Mouse (Mus musculus) embryo, embryonic 9.5 days (tissue): ENCODE results near the gene Tas2r105.

ENCODE experiments used
- DNase-seq: peaks from one replicate; pipeline ENCODE4 v3.0.0-alpha.2; 2017; ENCODE audit errors: extremely low spot score

The Tas2r105 gene

GRCm38 (mm10) chr6:131687395-131687794 is at the start of gene Tas2r105:
TSS of gene Tas2r105 (minus strand) at chr6:131687495.
- no peak for DNase-seq

- DNase-seq = no peak
Observed at GRCm38 (mm10) chr6:131712803-131713202, 25.5 kb upstream of the Tas2r105 start.

GRCm38 (mm10) chr6:131689963-131690362 is 2.7 kb upstream of the Tas2r105 start, which contains the start of gene Tas2r114:
TSS of gene Tas2r114 (minus strand) at chr6:131690063.
- no peak for DNase-seq

DNA sequence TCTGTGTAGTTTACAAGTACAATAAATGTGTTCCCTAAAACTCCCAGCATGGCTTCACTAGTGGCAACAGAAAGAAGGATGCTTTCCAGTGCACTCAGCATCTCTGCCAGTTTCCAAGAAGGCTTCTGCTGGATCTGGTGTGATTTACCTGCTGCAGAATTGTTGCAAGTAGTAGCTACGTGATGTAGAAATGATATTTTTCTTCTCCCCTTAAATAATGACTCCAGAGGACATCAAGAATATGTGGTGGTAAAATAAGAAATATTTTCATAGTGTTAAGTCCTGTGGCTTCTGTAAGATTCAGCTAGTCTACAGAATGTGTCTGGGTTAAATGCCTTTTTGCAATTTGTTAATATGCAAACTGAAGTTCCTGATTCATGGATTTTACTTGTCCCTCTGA is 1.7 kb downstream of the Tas2r105 start, which contains the start of gene Tas2r104:
Gene Tas2r104, minus strand, starts transcription at position 101 of the 400 bp plus-strand sequence.
- no peak for DNase-seq

GRCm38 (mm10) chr6:131678786-131679185 is 8.5 kb downstream of the Tas2r105 start, which contains the start of gene Tas2r106:
TSS of gene Tas2r106 (minus strand) at chr6:131678886.
- no peak for DNase-seq

- no peak for DNase-seq
Observed at GRCm38 (mm10) chr6:131660049-131660448, 27.2 kb downstream of the Tas2r105 start, which contains the start of gene Tas2r107. TSS of gene Tas2r107 (minus strand) at chr6:131660149.
